Comparison of ENCODE assay signal across 16 mouse cellular contexts in the genomic region with DNA sequence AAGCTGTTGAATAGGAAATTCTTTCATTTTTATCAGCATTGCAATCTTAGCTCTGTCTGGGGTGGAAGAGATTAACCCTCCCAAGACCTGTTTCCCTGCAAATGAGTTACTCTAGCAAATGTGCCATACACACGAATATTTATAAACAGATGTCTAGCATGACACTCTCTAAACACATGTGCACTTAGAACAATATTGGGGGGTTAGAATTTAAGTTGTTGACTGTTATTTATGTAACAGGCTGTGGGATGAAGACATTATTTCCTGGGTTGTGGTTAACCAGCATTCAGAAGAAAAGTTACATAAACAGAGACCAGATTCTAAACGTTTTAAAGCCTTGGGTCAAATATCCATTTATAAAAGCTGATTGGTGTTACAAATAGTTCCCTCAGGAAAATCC. TPM values are rescaled to one million over a fixed set of nuclear protein-coding genes. Genes with fewer than 3 reads are reported as not detected.
DNase-seq lines count a peak whose midpoint lies in the region; ATAC-seq and TF ChIP-seq lines count a peak whose summit lies in the region.
"Had no signal": no experiment of that assay in that cellular context is flagged by ENCODE, and none has a peak within 500 bp of the region (broad histone marks: within the 10 kb centered on the region; RNA-seq: fewer than 3 reads in every experiment).

No protein-coding gene starts in this region.

- no peak for DNase-seq in heart, embryonic 10.5 days (ENCODE audit: low spot score)
- DNase-seq in heart, postnatal 36 days = no peak
- no peak for DNase-seq in stomach, postnatal 0 days (ENCODE audit: low spot score)
- no peak for DNase-seq in ovary, postnatal 14 days (ENCODE audit: low spot score)
- DNase-seq in testis, postnatal 14 days (ENCODE audit: low spot score) = no peak
- DNase-seq: adrenal gland, adult 8-10 months; B cell, adult 2 months; cerebellum, adult 8-10 months; kidney, adult 11 months; kidney, postnatal 36 days; right cerebral cortex, postnatal 14 days had no signal

- TF ChIP-seq EP300 in stomach, postnatal 0 days (optimal IDR thresholded peaks at IDR 0.05) = no peak

- H3K9me3 ChIP-seq in heart, embryonic 10.5 days = no peaks in the 10 kb centered on the region
- H3K9me3 ChIP-seq in intestine, postnatal 0 days (ENCODE audit: control insufficient read depth) = no peaks in the 10 kb centered on the region
- H3K9me3 ChIP-seq in intestine, embryonic 15.5 days = no peaks in the 10 kb centered on the region
- no peaks in the 10 kb centered on the region for H3K9me3 ChIP-seq in stomach, embryonic 16.5 days (replicated peaks; ENCODE audit: control insufficient read depth, low read length)
- H3K9me3 ChIP-seq in stomach, postnatal 0 days (ENCODE audit: control insufficient read depth, low read length) = no peaks in the 10 kb centered on the region
- H3K9me3 ChIP-seq: embryonic facial prominence, embryonic 15.5 days had no signal

- 0 out of 2 replicates have a peak overlapping the region, but pooled peaks have one; percentile 14 for H3K4me2 ChIP-seq in intestine, postnatal 0 days (replicated peaks; ENCODE audit: low read depth)
- H3K4me2 ChIP-seq in intestine, embryonic 15.5 days (replicated peaks) = no peak overlapping the region
- H3K4me2 ChIP-seq in stomach, embryonic 16.5 days (ENCODE audit: low read depth, low read length) = 0 out of 2 replicates have a peak overlapping the region, but pooled peaks have one; percentile 9
- no peak overlapping the region for H3K4me2 ChIP-seq in stomach, postnatal 0 days (replicated peaks; ENCODE audit: low read depth)
- H3K4me2 ChIP-seq: embryonic facial prominence, embryonic 15.5 days had no signal

- ATAC-seq in intestine, postnatal 0 days = no peak
- ATAC-seq in intestine, embryonic 15.5 days = no peak
- no peak for ATAC-seq in stomach, embryonic 16.5 days (ENCODE audit: insufficient read depth, low FRiP score)
- no peak for ATAC-seq in stomach, postnatal 0 days (ENCODE audit: low FRiP score, low TSS enrichment)
- ATAC-seq: midbrain, embryonic 16.5 days had no signal

- H3K27ac ChIP-seq in heart, embryonic 10.5 days = peak overlapping the region; percentile 49; the same call in 1 of the 2 replicates
- no peak overlapping the region for H3K27ac ChIP-seq in intestine, postnatal 0 days (ENCODE audit: low read depth, low read length)
- H3K27ac ChIP-seq in intestine, embryonic 15.5 days = no peak overlapping the region
- H3K27ac ChIP-seq in stomach, embryonic 16.5 days (ENCODE audit: low read length) = no peak overlapping the region
- no peak overlapping the region for H3K27ac ChIP-seq in stomach, postnatal 0 days (replicated peaks)
- H3K27ac ChIP-seq: embryonic facial prominence, embryonic 15.5 days had no signal

- peaks cover under 1% of the 10 kb centered on the region for H3K36me3 ChIP-seq in heart, embryonic 10.5 days
- H3K36me3 ChIP-seq in intestine, postnatal 0 days (ENCODE audit: control insufficient read depth, insufficient read depth) = no peaks in the 10 kb centered on the region
- H3K36me3 ChIP-seq in intestine, embryonic 15.5 days = no peaks in the 10 kb centered on the region
- H3K36me3 ChIP-seq in stomach, embryonic 16.5 days (ENCODE audit: control insufficient read depth, insufficient read depth, low read length) = no peaks in the 10 kb centered on the region
- H3K36me3 ChIP-seq in stomach, postnatal 0 days (ENCODE audit: control insufficient read depth, insufficient read depth, low read length) = no peaks in the 10 kb centered on the region
- H3K36me3 ChIP-seq: embryonic facial prominence, embryonic 15.5 days had no signal

- H3K9ac ChIP-seq in intestine, postnatal 0 days (ENCODE audit: low read depth, low read length) = no peak overlapping the region
- H3K9ac ChIP-seq in intestine, embryonic 15.5 days = no peak overlapping the region
- H3K9ac ChIP-seq in stomach, embryonic 16.5 days (ENCODE audit: low read length) = no peak overlapping the region
- no peak overlapping the region for H3K9ac ChIP-seq in stomach, postnatal 0 days (ENCODE audit: low read length)
- H3K9ac ChIP-seq: embryonic facial prominence, embryonic 15.5 days had no signal

- H3K27me3 ChIP-seq in heart, embryonic 10.5 days (ENCODE audit: insufficient read depth, poor library complexity, severe bottlenecking) = no peaks in the 10 kb centered on the region
- H3K27me3 ChIP-seq in intestine, postnatal 0 days (replicated peaks; ENCODE audit: control insufficient read depth, insufficient read depth, low read length) = no peaks in the 10 kb centered on the region
- no peaks in the 10 kb centered on the region for H3K27me3 ChIP-seq in intestine, embryonic 15.5 days (replicated peaks)
- no peaks in the 10 kb centered on the region for H3K27me3 ChIP-seq in stomach, embryonic 16.5 days (ENCODE audit: control insufficient read depth, insufficient read depth, low read length)
- H3K27me3 ChIP-seq in stomach, postnatal 0 days (ENCODE audit: control insufficient read depth, insufficient read depth, low read length) = no peaks in the 10 kb centered on the region
- H3K27me3 ChIP-seq: embryonic facial prominence, embryonic 15.5 days had no signal

- peak overlapping the region; percentile 40 for H3K4me3 ChIP-seq in heart, embryonic 10.5 days
- no peak overlapping the region for H3K4me3 ChIP-seq in intestine, postnatal 0 days (ENCODE audit: low read depth, low read length)
- H3K4me3 ChIP-seq in intestine, embryonic 15.5 days (replicated peaks) = no peak overlapping the region
- no peak overlapping the region for H3K4me3 ChIP-seq in stomach, embryonic 16.5 days (replicated peaks; ENCODE audit: low read length)
- H3K4me3 ChIP-seq in stomach, postnatal 0 days (ENCODE audit: low read depth, low read length) = no peak overlapping the region
- H3K4me3 ChIP-seq: embryonic facial prominence, embryonic 15.5 days had no signal

- intact Hi-C loops in heart, postnatal 36 days (cut with DNase I) = loop anchor here (5.0 kb wide), 3 partner anchors 48 to 292 kb away; no protein-coding TSS in a partner anchor

- WGBS in heart, embryonic 10.5 days = 27% methylated on average over 2 of the region's 2 CpGs
- whole genome bisulfite sequencing in intestine, postnatal 0 days = 26% methylated on average over 2 of the region's 2 CpGs
- WGBS in intestine, embryonic 15.5 days = 16% methylated on average over 2 of the region's 2 CpGs
- WGBS in stomach, embryonic 16.5 days = 20% methylated on average over 2 of the region's 2 CpGs
- 11% methylated on average over 2 of the region's 2 CpGs for WGBS in stomach, postnatal 0 days

- TF ChIP-seq CTCF in intestine, postnatal 0 days (IDR thresholded peaks at IDR 0.05; ENCODE audit: low read depth) = no peak
- TF ChIP-seq CTCF in stomach, postnatal 0 days (IDR thresholded peaks at IDR 0.05; ENCODE audit: low read depth) = no peak

- peaks cover 25% of the 10 kb centered on the region; the same call in 1 of the 2 replicates for H3K4me1 ChIP-seq in heart, embryonic 10.5 days
- H3K4me1 ChIP-seq in intestine, postnatal 0 days (replicated peaks; ENCODE audit: control insufficient read depth, insufficient read depth, low read length) = no peaks in the 10 kb centered on the region
- H3K4me1 ChIP-seq in intestine, embryonic 15.5 days (replicated peaks) = peaks cover 11% of the 10 kb centered on the region; the same call in 1 of the 2 replicates
- H3K4me1 ChIP-seq in stomach, embryonic 16.5 days (ENCODE audit: control insufficient read depth, insufficient read depth, low read length) = peaks cover 12% of the 10 kb centered on the region
- no peaks in the 10 kb centered on the region for H3K4me1 ChIP-seq in stomach, postnatal 0 days (replicated peaks; ENCODE audit: control insufficient read depth, insufficient read depth)

RNA-seq across cellular contexts. Expression of gene Il15, which starts 2.6 kb away (rescaled TPM):
- 16.5 and 21.2 TPM in 2 replicates for polyA plus RNA-seq in heart, embryonic 10.5 days (2016; fragmentation: Nextera tagmentation; extraction: Ambion mirVana)
- 10 to 100 TPM; 35.8 to 41.1 TPM for total RNA-seq in heart, postnatal 36 days (2021)
- polyA plus RNA-seq in intestine, postnatal 0 days (2015; fragmentation: Nextera tagmentation; extraction: Ambion mirVana) = 9.2 TPM in 2 replicates
- 10.2 and 10.5 TPM in 2 replicates for polyA plus RNA-seq in intestine, embryonic 15.5 days (2015; fragmentation: Nextera tagmentation; extraction: Ambion mirVana)
- 4.4 and 5.5 TPM in 2 replicates for polyA plus RNA-seq in stomach, embryonic 16.5 days (2015; fragmentation: Nextera tagmentation; extraction: Ambion mirVana)
- 8.2 and 10.6 TPM in 2 replicates for polyA plus RNA-seq in stomach, postnatal 0 days (2015; fragmentation: Nextera tagmentation; extraction: Ambion mirVana)

Comparison
In these comparisons a context has a peak if more than half of its experiments do, and no peak if none do; other contexts are left out.
1. H3K4me2 ChIP-seq: peak in intestine, postnatal 0 days (single experiment) and stomach, embryonic 16.5 days (single experiment); none in intestine, embryonic 15.5 days (single experiment) and stomach, postnatal 0 days (single experiment).